Mouse (Mus musculus) CH12F3 (cell line): Measurements from ENCODE around the gene Lrrk1.

ENCODE experiments used
- in situ Hi-C: fragments of 300-500 bp; cut with MboI; formaldehyde crosslinking; loops from 2 replicates; pipeline ENCODE4 v1.14.3; 2020; ENCODE audit warnings: low sequenced_read_pairs

Gene Lrrk1

DNA sequence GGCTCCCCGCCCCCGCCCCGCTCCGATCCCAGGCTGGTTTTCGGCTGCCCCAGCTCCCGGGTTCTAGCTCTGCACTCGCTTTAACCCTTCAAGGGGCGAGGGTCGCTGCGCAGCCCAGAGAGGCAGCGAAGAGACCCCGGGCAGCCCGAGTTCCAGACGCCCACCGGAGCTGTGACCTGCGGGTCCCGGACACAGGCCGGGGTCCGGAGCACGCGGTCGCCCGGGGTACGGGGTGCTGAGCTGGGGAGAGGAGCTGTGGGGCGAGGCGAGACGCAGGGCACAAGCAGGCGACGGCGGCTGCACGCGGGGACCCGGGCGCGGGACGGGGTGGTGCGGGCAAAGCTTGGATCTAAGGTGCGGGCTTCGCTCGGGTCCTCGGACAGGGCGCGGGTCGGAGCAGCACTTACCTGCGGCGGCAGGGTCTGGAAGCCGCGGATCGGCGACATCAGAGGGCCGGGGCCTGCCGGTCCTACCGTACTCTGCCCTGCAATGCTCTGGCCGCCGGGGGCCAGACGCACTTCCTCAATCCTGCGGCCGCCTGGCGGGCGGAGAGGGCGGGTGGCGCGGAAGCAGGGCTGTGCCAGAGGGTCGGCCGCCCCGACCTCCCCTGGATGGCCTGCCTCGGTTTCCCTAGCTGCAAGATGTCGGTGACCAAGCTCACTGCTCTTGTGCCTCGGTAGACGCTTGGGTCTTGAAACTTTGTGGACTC, at the start of gene Lrrk1:
Lrrk1 (minus strand) TSS at position 538 of the 709 bp plus-strand sequence.
- in situ Hi-C loops = loop anchor here (10.0 kb wide), 1 partner anchor 73 kb away; no protein-coding TSS in a partner anchor

DNA sequence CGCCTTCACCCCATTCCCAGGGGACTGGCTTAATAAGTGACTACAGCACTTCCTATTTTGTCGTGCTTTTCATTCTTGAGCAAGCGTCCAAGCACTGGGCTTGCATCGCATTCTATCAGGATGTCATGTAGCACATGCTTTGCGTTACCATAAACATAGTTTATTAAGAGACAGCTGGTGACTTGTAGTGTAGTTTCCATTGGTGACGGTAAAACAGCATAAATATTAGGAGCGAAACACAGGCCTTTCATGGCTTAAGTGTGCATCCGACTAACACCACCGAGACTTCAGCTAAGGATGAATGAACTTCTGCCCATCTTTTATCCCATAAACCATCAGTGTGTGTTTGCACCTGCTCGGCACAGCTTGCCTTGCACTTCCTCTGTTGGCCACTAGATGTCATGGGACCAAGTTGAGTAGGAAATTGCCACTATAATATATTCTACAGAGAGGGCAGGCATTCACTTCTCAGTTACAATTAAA, 46.3 kb upstream of the Lrrk1 start:
- in situ Hi-C loops = loop anchor here (25.0 kb wide), 1 partner anchor 228 kb away; no protein-coding TSS in a partner anchor

GRCm38 (mm10) chr7:66427437-66428161, 39.4 kb upstream of the Lrrk1 start, which contains the start of gene Aldh1a3:
Gene Aldh1a3 (minus strand): TSS chr7:66427517.
- in situ Hi-C loops = loop anchor here (25.0 kb wide), 1 partner anchor 235 kb away; no protein-coding TSS in a partner anchor

DNA sequence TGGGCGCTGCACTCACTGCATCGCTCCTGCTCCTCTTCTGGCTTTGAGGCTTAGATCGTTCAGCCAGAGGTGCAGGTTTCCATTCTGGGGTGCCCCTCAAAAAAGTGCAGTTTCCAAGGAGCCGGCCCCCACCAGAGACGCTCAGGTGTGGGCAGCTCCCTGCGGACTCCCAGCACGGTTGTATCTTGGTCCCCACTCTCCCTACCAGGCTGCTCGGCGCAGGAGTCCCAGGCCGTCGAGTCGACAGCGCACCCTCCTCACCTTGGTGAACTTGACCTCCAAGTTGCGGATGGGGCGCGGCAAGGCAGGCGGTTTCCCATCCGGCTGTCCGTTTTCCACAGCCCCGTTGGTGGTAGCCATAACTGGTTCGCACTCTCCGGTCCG, 38.9 kb upstream of the Lrrk1 start:
- in situ Hi-C loops = loop anchor here (25.0 kb wide), 1 partner anchor 235 kb away; no protein-coding TSS in a partner anchor

DNA sequence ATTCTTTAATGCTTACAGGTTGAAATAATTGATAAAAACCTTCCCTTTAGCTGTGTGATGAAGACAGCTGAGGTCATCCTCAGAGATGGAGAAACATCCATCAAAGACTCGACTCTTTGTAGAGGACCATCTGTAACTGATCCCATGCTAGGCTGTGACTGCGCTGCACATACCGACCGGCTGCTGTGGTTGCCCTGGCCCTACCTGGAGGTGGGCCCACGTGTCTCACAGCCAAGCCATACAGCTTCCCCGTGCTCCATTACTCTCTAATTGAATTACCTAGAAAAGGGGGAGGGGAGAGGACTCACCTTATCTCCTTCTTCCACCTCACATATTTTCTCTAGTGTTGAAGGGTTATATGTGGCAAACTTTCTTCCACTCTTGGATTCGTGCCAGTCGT, 33.8 kb upstream of the Lrrk1 start:
- in situ Hi-C loops = no loop called here

DNA sequence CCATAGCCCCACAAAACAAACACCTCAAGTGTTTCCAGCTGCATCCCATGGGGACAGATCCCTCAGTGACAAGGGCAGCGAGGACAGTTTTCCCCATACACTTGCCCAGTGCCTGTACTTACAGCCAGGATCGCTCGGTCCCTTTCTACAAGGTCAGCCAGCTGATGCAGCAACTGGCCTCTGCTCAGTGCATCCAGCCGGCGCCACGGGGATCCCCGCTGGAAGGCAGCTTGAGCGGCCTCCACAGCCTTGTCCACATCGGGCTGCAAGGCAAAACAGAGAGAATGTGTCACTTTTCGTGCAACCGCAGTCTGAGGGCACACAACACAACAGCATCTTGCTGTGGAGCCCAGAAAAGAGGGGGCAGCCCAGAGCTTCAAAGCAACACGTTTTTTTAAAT, 30.8 kb upstream of the Lrrk1 start:
- in situ Hi-C loops = no loop called here

- in situ Hi-C loops = no loop called here
Measured at GRCm38 (mm10) chr7:66416829-66417228, 28.7 kb upstream of the Lrrk1 start.

DNA sequence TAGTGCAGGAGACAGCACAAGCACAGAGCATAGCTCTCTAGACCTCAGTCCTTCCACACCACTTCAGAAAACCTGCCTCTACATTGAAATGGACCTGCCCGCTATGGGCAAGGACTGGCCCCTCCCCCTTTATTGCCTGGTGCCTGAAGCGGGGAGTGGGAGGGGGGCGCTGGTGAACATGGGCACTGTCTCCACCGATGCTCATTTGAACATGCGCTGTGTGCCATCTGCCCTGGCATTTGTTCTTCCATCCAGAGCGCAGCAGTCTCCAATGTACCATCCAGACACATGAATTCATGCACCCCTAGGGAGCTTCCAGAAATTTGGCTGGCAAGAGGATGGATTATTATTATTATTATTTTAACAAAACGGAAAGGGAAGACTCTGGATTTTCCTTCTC, 24.9 kb upstream of the Lrrk1 start:
- in situ Hi-C loops = no loop called here

- in situ Hi-C loops = no loop called here
Measured at GRCm38 (mm10) chr7:66409433-66409832, 21.3 kb upstream of the Lrrk1 start.

DNA sequence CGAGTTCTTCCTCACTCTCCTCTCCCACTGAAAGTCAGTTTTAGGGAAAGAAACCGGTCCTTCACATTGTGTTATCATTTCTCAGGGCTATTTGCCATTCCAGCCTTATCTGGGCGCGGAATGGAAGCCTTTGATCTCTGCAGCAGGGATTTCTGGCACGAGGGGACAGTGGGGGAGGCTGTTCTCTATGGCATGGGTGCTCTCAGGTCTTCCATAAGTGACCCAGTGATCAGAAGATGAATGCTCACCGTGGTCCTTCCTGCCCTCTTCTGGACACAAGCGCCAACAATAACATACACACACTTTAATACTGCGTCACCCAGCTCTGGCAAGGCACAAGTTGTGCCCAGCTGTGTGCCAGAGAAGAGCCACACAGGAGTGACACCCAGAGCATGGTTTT, 18.8 kb upstream of the Lrrk1 start:
- in situ Hi-C loops = no loop called here

- in situ Hi-C loops = no loop called here
Measured at GRCm38 (mm10) chr7:66405951-66406721, 18.0 kb upstream of the Lrrk1 start.

DNA sequence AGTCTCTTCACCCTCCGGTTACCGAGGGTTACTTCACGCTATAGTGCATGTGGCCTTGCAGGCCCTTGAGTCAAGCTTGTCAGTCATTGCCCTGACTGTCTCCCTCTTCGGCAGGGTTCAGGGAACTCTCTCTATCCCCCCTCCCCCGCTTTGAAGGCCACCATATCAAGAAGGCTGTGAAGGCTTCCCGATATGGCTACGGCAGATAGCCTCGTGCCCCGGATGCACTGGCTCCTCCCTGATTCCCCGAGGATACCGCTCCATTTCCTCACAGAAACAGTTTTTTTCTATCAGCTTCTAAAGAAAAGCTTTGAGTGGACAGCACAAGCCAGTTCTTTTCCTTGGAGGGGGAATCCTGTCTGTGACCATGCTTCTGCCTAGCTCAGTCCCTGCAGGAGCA, 17.4 kb upstream of the Lrrk1 start:
- in situ Hi-C loops = no loop called here

GRCm38 (mm10) chr7:66404802-66405201, 16.7 kb upstream of the Lrrk1 start:
- in situ Hi-C loops = no loop called here

DNA sequence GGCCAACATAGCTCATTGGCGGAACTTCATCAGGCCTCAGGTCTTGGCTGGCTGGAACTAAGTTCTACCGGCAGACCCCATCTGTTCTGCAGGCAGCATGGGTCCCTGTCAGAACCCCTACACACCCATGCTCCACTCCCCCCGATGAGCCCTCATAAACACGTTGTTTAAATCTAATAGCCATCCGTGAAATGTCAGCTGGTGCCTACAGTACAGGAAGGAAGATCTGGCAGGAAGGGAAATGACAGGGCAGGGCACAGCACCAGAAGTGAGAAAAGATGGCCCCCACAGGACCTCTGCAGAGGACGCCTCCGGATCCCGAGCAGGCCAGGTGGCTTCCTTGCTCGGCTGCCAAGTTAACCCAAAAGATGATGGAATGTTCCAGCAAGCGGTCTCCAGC, 16.0 kb upstream of the Lrrk1 start:
- in situ Hi-C loops = no loop called here

- in situ Hi-C loops = no loop called here
Measured at GRCm38 (mm10) chr7:66402876-66403275, 14.7 kb upstream of the Lrrk1 start.

GRCm38 (mm10) chr7:66401605-66402004, 13.5 kb upstream of the Lrrk1 start:
- in situ Hi-C loops = no loop called here

DNA sequence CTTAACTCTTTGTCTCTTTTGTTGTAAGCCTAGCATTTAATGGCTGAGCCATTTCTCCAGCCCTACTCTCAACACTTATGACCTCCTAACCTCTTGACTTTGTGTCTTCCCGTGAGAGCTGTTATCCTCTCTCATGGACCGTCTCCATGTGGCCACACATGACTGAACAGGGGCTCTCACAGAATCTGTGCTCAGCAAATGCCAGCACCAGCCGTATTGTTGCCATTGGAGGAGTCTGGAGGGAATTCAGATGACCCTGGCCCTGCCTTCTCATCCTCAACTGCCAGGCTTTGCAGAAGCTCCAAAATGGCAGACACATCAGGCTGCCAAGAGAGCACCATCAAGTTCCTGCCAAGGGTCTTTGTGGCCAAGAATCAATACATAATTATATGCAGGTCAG, 9.1 kb upstream of the Lrrk1 start:
- in situ Hi-C loops = no loop called here

- in situ Hi-C loops = loop anchor here (10.0 kb wide), 1 partner anchor 74 kb away; no protein-coding TSS in a partner anchor
Measured at GRCm38 (mm10) chr7:66388621-66389532, 727 bp upstream of the Lrrk1 start.

DNA sequence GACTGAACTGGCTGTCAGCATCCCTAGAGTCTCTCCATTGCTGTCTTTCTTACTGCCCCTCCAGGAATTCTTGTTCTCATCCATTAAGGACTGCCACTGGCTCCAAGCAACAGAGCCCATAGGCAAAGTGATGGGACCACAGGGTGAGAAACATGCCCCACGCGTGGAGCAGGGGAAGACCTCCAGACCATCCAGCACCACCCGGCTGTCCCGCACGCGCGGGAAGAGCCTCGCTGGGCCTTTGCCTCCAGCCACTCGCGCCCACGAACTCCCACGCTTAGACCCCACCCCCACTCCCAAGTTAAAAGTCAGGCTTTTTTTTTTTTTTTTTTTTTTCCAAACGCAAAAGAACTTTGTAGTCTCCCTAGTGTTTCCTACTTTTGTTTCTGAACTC, 734 bp downstream of the Lrrk1 start:
- in situ Hi-C loops = loop anchor here (10.0 kb wide), 1 partner anchor 73 kb away; no protein-coding TSS in a partner anchor

- in situ Hi-C loops = loop anchor here (10.0 kb wide), 1 partner anchor 72 kb away; no protein-coding TSS in a partner anchor
Measured at GRCm38 (mm10) chr7:66386411-66386810, 1.7 kb downstream of the Lrrk1 start.
